Mouse (Mus musculus) hindbrain, postnatal 0 days (tissue): ENCODE results near the gene Mef2c. TPM values are rescaled to one million over a fixed set of nuclear protein-coding genes. Genes with fewer than 3 reads are reported as not detected.

Experiments used
- ATAC-seq: fragments of 200-750 bp; cut with Nextera tagmentation; 2 replicates; pipeline ENCODE4 v1.8.0; 2017; ENCODE audit warnings: mild to moderate bottlenecking, moderate TSS enrichment, moderate library complexity
- DNase-seq: peaks from one replicate; pipeline ENCODE4 v3.0.0-alpha.2; 2015; ENCODE audit warnings: low spot score
- H3K27ac ChIP-seq: fragments of 300-500 bp; sonication (generic); 2 replicates; pipeline ENCODE4 v1.5.1; 2014; ENCODE audit warnings: mild to moderate bottlenecking
- H3K27me3 ChIP-seq: fragments of 300-500 bp; sonication (generic); 2 replicates; pipeline ENCODE4 v1.6.1; 2014; ENCODE audit warnings: low read length, mixed read lengths; ENCODE audit not compliant: insufficient read depth
- H3K36me3 ChIP-seq: fragments of 300-500 bp; sonication (generic); 2 replicates; pipeline ENCODE4 v1.6.1; 2014; ENCODE audit warnings: low read length, mixed read lengths; ENCODE audit not compliant: insufficient read depth
- H3K4me1 ChIP-seq: fragments of 300-500 bp; sonication (generic); 2 replicates; pipeline ENCODE4 v1.6.1; 2014; ENCODE audit warnings: antibody characterized with exemption, low read length, mixed read lengths; ENCODE audit not compliant: insufficient read depth
- H3K4me2 ChIP-seq: fragments of 300-500 bp; sonication (generic); 2 replicates; pipeline ENCODE4 v1.6.1; 2014; ENCODE audit warnings: low read depth, mild to moderate bottlenecking, low read length, moderate library complexity, mixed read lengths
- H3K4me3 ChIP-seq: fragments of 300-500 bp; sonication (generic); 2 replicates; pipeline ENCODE4 v1.5.1; 2014; ENCODE audit warnings: low read length
- H3K9ac ChIP-seq: fragments of 300-500 bp; sonication (generic); replicated peaks from 2 replicates; pipeline ENCODE4 v1.6.1; 2014; ENCODE audit warnings: mild to moderate bottlenecking, low read length, moderate library complexity, mixed read lengths
- H3K9me3 ChIP-seq: fragments of 300-500 bp; sonication (generic); 2 replicates; pipeline ENCODE4 v1.6.1; 2016; ENCODE audit warnings: low read length, mixed read lengths
- CTCF ChIP-seq: IDR thresholded peaks from 2 replicates; pipeline ENCODE4 v1.5.1; 2016; ENCODE audit warnings: antibody characterized with exemption, control low read depth, low read depth
- WGBS: fragments of 180-500 bp; shearing (Covaris S2); extraction: QIAGEN DNeasy Blood & Tissue Kit; methylation state at CpG from one replicate; pipeline ENCODE4 v1.1.7; 2014; 5-methylcytosine and 5-hydroxymethylcytosine counted together
- polyA plus RNA-seq: library from polyadenylated mRNA; unstranded; fragments of >200 nt; fragmentation: Nextera tagmentation; extraction: Ambion mirVana; gene quantifications from 2 replicates; pipeline ENCODE4 v1.2.1, GENCODE M21; 2015
- total RNA-seq: library from RNA; depleted of rRNA; stranded (reverse); fragments of >200 nt; gene quantifications from 2 replicates; pipeline ENCODE4 v1.2.3, GENCODE M21; 2014

The Mef2c gene
- total and polyA plus RNA-seq, 2 experiments from 2014 or later: 27.2 to 46.2 TPM

DNA sequence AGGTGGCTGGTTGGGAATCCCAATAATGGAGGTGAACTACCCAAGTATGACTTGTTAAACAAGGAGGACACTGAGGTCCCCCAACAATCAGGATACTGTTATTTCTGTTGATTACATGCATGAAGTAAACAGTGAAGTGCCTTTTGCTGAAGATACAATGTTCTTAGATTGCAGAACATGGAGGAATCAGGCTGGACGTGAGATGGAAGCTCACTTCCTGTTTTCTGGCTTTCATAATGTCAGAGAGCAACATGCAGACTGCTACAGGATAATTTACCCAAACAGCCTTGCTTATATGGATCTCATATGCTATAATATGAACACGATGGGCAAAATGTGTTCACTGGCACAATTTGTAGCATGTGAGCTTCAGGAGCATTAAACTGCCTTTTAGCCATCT is 30.1 kb upstream of the Mef2c start:
- no peak overlapping the region for H3K27ac ChIP-seq
- no peak for ATAC-seq
- H3K4me2 ChIP-seq: no peak overlapping the region
- no peaks in the 10 kb centered on the region for H3K4me1 ChIP-seq
- H3K36me3 ChIP-seq: no peaks in the 10 kb centered on the region
- no peak overlapping the region for H3K9ac ChIP-seq
- no peaks in the 10 kb centered on the region for H3K27me3 ChIP-seq
- TF ChIP-seq CTCF: no peak
- 85% methylated on average over 2 of the region's 2 CpGs for WGBS
- H3K9me3 ChIP-seq: no peaks in the 10 kb centered on the region
- no peak for DNase-seq
- H3K4me3 ChIP-seq: no peak overlapping the region

DNA sequence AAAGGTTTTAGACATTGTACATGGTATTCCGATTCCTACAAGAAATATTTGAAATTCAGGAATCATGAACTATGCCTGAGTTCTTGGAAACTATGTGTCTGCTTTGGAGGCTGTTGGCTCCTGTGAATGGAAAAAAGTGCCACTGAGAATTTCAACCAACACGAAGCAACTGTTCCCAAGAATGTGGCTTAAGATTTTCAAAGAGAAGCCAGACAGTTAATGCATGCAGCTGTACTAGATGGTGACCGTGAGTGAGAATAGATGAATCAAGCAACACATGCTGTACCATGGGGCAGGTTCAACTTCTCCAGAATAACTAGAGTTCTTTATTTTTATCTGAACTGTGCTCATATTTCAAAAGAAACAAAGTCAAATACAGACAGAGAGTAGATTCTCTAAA is 23.4 kb upstream of the Mef2c start:
- DNase-seq: no peak

DNA sequence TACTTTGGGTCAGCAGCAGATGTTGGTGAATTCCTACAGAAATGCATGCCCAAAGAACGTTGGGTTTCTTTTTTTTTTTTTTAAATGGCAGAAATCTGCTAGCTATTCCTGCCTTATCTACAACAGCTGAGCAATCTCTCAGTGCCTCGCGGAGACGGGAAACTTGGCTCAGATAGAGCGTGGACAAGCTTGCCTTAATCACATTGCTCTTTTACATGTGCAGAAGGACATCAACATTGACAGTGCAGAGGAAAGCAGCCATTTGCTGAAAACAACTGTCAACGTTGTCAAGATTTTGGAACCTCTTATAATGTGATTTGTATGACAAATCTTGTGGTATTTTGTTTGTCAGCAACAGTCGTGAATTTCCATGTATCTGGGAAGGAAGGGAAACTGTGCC is 22.5 kb upstream of the Mef2c start:
- DNase-seq (no peak), ATAC-seq (no peak)
- Histone ChIP-seq H3K27me3 (no peaks in the 10 kb centered on the region), H3K9me3 (no peaks in the 10 kb centered on the region), H3K36me3 (no peaks in the 10 kb centered on the region), H3K27ac (no peak overlapping the region), H3K9ac (no peak overlapping the region), H3K4me1 (no peaks in the 10 kb centered on the region), H3K4me3 (no peak overlapping the region), H3K4me2 (no peak overlapping the region)
- TF ChIP-seq CTCF: no peak
- 77% methylated on average over 7 of the region's 7 CpGs for WGBS

More for the DNA sequence above, 23.4 kb upstream of the Mef2c start:
- H3K27ac ChIP-seq: no peak overlapping the region
- H3K9me3 ChIP-seq: no peaks in the 10 kb centered on the region
- no peaks in the 10 kb centered on the region for H3K4me1 ChIP-seq
- 59% methylated on average over 3 of the region's 3 CpGs for WGBS
- H3K4me2 ChIP-seq: no peak overlapping the region
- H3K36me3 ChIP-seq: no peaks in the 10 kb centered on the region
- H3K9ac ChIP-seq: no peak overlapping the region
- TF ChIP-seq CTCF: no peak
- no peaks in the 10 kb centered on the region for H3K27me3 ChIP-seq
- no peak overlapping the region for H3K4me3 ChIP-seq
- ATAC-seq: no peak

DNA sequence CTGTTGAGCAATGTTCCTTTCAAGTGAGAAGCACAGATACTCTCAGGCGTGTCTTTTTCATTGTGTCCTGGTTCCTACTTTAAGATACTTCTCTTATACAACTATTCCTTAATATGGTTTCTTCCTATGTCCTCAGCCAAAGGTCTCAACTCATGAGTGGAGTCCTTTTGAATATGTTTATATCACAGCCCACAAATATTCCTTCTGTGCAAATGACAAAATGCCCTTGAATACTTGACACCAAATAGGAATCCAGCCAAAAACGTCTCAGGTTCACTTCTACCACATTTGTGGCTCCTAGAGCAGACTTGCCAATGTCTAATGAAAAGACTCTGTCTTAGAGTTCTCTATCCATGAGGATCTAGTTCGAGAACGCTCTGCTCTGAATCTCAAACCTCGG is 21.7 kb upstream of the Mef2c start:
- no peak for TF ChIP-seq CTCF
- Histone ChIP-seq H3K9me3 (no peaks in the 10 kb centered on the region), H3K9ac (no peak overlapping the region), H3K36me3 (no peaks in the 10 kb centered on the region), H3K27ac (no peak overlapping the region), H3K4me1 (no peaks in the 10 kb centered on the region), H3K4me2 (no peak overlapping the region), H3K4me3 (no peak overlapping the region), H3K27me3 (no peaks in the 10 kb centered on the region)
- no peak for ATAC-seq
- 78% methylated on average over 5 of the region's 5 CpGs for WGBS
- DNase-seq: no peak

DNA sequence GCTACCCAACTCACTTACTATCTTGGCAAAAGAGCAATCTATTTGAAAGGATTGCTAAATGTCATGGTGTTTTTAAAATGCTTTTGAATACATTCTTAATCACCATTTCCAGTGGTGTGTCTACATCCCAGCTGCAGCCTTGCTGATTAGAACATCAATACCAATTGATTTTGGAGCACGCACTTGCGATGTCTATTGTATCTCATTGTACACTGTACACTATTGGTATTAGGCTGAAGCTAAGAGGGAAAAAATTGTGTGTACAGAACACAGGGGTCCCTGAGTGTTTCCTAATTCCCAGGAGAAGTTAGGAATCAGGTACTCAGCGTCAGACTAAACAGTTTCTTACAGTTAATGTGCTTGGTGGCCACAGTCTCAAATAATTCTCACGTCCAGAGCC is 19.6 kb upstream of the Mef2c start:
- ATAC-seq: no peak
- Histone ChIP-seq H3K4me2 (no peak overlapping the region), H3K27me3 (no peaks in the 10 kb centered on the region), H3K4me3 (no peak overlapping the region), H3K27ac (no peak overlapping the region), H3K4me1 (no peaks in the 10 kb centered on the region), H3K9ac (no peak overlapping the region), H3K9me3 (no peaks in the 10 kb centered on the region), H3K36me3 (no peaks in the 10 kb centered on the region)
- no peak for DNase-seq
- WGBS: 79% methylated on average over 4 of the region's 4 CpGs
- no peak for TF ChIP-seq CTCF

DNA sequence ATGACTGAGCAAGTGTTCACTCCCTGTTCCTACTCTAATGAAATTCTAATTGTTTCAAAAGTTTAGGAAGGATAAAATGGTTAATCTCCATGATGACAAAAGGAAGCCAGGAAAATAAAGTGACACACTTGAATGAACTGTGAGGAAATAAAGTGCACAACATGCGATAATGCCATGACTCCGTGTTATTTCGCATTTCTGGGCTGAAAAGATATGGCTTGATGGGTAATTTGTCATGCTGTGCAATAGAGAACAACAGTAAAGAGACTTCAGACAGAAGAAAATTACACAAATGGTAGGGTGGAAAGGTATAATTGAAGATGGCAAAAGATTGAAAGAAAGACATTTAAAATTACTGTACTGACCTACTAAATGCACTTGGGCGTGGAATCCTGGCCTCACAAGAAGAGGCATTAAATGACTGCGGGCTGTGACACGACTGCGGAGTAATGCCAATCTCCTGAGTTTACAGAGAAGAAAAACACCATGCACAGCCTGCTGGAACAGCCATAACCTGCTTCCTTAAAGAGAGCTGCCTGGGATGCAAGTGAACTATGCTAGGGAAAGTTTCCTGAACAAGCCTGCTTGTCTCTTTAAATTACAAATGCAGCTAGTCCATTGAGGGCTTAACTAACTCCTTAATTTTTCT is 19.0 kb upstream of the Mef2c start:
- 75% methylated on average over 7 of the region's 7 CpGs for WGBS

DNA sequence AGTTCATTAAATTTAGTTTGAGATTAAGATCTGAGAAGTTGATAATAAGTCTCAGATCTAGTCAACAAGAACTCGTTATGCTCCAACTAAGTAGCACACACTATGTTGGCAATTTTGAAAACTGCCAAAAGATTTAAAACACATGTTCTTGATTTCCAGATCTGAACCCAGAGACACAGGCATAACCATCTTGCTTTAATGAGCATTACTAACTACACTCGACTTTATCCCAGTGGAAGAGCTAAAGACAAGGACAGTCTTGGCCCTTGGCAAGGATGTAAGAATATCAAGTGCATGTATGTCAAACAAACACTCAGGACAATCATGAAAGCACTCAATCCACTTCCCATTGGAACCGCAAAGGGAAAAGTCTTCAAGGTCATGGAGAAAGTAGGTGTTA is 11.8 kb upstream of the Mef2c start:
- DNase-seq (no peak), ATAC-seq (no peak)
- Histone ChIP-seq H3K27ac (no peak overlapping the region), H3K27me3 (no peaks in the 10 kb centered on the region), H3K4me3 (no peak overlapping the region), H3K9ac (no peak overlapping the region), H3K36me3 (no peaks in the 10 kb centered on the region), H3K4me2 (no peak overlapping the region), H3K4me1 (no peaks in the 10 kb centered on the region), H3K9me3 (no peaks in the 10 kb centered on the region)
- no peak for TF ChIP-seq CTCF
- WGBS: 84% methylated on average over 3 of the region's 3 CpGs

More for the DNA sequence above, 19.0 kb upstream of the Mef2c start:
- no peak for ATAC-seq
- no peak overlapping the region for H3K27ac ChIP-seq
- no peaks in the 10 kb centered on the region for H3K36me3 ChIP-seq
- H3K9ac ChIP-seq: no peak overlapping the region
- H3K9me3 ChIP-seq: no peaks in the 10 kb centered on the region
- no peak for TF ChIP-seq CTCF
- no peak for DNase-seq
- no peaks in the 10 kb centered on the region for H3K27me3 ChIP-seq
- H3K4me3 ChIP-seq: no peak overlapping the region
- H3K4me2 ChIP-seq: no peak overlapping the region
- H3K4me1 ChIP-seq: no peaks in the 10 kb centered on the region
